Mouse (Mus musculus) bone marrow macrophage, adult 2 months (primary cell): ENCODE data around the gene Bmper.

ENCODE experiments used
- CTCF ChIP-seq: IDR thresholded peaks from 2 replicates; pipeline ENCODE4 v1.5.1; 2012; ENCODE audit warnings: low read depth, mild to moderate bottlenecking, low read length, moderate library complexity
- POLR2A ChIP-seq: IDR thresholded peaks from 2 replicates; pipeline ENCODE4 v1.6.1; 2012; ENCODE audit warnings: mild to moderate bottlenecking, low read depth, low read length, borderline replicate concordance

- TF ChIP-seq CTCF (no peak), POLR2A (no peak)
These were observed 31.4 kb upstream of the Bmper start for GRCm38 (mm10) chr9:23191431-23191830.
